Mouse (Mus musculus): ENCODE measurements at regions not wholly inside any gene's neighbourhood (a gene's known extent, or its start where the extent isn't known, plus 50 kb on each side); places are given as distances from the start of the nearest gene placed in this dataset.
"Not testable (repeated sequence)": the region's sequence is repeated elsewhere in the genome, so short reads cannot be mapped to it uniquely, and the experiment has no call there.

DNA sequence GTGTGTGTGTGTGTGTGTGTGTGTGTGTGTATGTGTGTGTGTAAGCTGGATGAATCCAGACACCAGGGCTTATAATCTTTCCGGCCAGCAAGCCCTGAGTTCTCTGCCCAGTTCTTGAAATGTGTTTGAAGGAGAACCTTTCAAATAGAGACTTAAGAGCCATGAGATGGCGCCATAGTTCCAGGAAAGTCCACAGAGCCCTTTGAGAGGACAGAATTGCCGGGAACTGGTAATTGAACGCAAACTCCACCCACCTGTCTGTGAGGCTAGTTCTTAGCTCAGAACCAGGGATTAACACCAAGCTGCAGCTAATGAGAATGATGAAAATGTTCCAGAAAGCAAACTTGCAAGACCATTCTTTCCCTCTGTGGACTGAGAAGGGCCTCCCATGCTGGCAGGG is 72.2 kb downstream of the Trim42 start:
- DNase-seq (ENCODE audit: extremely low spot score, low spot score): no peak

DNA sequence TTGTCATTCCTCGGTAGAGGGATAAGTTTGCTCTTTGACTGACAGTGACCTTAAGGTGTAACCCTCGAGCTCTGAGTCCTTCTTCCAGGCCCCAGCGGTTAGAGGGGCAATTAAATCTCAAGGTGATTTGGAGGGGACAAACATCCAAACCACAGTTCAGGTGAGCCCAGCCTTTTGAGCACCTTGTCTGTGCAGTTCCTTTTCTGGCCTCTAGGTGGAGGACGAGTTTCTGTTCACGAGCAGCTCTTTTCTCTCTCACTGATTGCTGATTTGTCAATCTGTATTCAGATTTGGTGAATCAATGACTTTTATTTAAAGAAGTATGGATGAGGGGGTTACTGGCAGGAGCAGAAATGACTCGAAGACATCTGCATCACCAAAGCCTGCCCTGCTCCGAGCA is 74.0 kb downstream of the Trim42 start:
- peak; percentile 41 for DNase-seq (ENCODE audit: extremely low spot score, low spot score)

DNA sequence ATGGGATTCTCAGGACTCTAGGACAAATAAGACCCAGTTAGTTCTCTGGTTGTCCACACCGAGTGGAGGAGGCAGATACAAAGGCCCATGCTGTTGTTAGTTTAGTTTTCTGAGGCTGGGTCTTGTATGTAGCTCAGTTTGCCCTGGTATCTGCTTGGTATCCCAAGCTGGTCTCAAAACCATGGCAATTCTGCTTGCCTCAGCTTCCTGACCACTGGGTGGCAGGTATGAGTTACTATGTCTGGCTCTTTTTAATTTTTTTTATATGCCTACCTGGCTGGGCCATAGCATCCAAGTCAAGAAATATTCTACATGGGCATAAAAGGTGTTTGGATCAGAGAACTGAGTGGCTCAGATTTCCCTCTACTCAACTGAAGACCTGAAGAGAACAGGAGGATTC is 77.9 kb downstream of the Trim42 start:
- no peak for DNase-seq (ENCODE audit: extremely low spot score, low spot score)

DNA sequence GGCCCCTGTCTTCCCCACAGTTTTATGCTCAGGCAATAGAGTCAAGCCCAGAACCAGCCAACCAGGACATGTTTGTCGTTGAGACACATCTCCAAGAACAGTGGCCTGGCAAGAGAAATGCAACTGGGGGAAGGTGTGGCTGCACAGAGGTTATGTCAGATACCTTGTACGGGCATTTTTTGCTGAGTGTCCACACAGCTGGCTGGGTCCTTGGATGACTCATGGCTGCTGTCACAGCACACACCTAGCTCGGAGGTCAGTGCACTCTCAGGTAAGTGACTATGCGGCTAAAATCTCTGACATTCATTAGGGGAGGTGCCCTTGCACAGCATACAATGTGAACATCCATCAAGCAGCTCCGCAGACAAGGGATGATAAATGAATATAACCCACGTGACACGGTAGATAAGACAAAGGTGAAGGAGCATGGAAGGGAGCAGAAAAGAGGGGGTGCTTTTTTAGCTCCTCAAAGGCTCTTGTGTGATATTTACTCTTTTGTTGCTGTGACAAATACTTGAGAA is 85.4 kb downstream of the Trim42 start:
- DNase-seq (ENCODE audit: extremely low spot score, low spot score): no peak

DNA sequence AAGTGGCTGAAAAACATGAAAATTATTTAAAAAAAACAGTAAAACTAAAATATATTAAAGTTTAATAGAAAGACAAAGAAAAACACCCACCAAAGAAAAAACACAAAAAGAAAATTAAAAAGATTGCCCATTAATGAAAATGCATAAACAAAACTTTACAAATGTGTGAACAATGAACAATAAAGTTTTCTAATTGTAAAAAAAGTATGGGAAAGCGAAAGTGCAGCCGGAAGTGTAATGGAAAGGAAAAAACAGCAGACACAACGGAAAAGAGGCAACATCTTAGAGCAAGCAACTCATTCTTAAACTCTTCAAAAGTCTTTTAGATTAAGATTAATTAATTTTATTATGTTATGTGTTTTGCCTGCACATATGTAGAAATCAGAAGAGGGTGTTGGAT is 87.7 kb downstream of the Trim42 start:
- DNase-seq (ENCODE audit: extremely low spot score, low spot score): no peak

DNA sequence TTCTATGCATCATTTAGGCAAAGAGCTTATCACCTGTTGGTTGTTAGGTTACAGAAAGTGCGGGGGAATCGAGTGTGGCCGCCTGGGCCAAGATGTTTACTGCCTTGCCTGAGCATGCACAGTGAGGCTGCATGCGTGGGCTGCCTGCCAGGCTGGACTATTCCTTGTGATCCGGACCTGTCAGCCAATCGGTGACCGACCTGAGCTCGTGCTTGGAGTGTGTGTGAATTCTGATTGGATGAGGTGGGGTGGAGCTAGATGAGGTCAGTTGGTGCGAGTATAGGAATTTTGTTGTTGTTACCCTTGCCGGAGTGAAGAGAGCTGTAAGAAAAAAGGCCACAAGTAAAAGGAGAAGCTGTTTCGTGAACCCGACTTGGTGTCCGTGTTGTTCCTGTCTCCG is 94.3 kb downstream of the Trim42 start:
- not testable (repeated sequence) for DNase-seq (ENCODE audit: extremely low spot score, low spot score)

DNA sequence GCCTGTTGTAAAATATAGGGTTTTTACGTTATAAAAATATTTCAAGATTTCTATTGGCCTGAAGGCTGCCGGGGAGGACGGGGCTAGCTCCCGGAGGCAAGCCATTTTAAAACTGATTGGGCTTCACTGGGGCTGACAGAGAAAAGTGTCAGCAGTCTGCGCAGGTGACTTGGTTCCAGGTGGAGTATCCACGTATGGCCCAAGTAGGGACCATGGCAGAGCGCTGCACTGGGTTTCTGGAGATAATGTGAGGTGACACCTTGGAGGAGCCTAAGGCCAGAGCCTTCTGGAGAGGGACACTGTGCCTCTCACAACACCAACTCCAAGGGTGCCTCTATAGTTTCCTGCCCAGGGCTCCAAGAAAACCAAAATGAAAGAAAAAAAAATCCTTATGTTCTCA is 95.9 kb downstream of the Trim42 start:
- DNase-seq (ENCODE audit: extremely low spot score, low spot score): no peak

DNA sequence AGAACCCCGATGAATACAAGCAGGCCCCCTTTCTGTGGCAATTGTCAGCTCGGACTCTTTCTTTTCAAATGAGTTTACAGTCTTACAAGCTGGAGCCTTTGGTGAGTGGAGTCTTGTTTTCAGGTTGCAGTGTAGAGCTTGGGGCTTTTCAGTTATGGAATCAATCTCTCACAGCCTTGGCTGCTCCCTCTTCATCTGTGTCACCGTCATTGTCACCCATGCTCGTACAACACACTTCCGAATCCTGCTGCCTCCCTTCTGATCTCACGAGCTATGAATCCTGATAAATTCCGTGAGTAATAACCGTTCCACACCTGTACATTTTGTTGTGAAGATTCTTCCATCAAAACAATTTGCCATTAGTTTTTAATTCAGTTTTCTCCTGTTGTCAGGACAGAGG is 97.7 kb downstream of the Trim42 start:
- no peak for DNase-seq (ENCODE audit: extremely low spot score, low spot score)

DNA sequence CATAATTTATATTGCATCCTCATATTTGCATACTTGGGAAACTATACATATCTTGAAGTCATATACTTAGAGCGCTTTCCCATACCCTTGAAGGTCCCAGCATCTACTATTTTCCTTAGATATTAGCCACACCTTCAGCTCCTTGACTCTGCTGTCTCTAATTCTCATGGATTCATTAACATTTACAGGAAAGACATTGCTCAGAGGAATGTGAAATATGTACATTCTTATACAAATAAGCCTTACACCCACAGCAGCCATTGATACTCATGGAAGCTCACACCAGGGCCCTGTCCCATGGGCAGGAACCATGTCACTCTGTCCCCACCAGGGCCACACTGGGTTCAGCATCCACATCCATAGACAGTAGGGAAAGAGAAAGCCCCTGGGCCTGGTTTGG is 122.1 kb downstream of the Trim42 start:
- DNase-seq (ENCODE audit: extremely low spot score, low spot score): no peak

DNA sequence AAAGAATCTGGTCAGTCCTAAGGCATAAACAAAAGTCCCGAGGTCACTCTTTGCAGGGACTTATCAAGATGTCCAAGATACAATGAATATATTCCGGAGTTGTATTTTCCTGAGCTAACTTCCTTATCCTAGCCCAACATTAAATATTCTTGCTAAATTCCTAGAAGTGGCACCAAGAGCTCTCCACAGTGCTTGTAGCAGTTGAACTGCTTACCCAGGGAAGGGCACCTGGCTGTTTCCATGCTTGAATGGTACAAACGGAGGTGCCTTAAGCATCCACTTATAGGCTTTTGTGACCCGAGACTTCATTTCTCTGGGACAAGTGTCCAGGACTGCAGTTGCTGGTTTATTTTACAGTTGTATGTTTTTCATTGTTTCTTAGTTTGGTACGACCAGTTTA is 115.1 kb upstream of the Slc25a36 start:
- no peak for DNase-seq (ENCODE audit: extremely low spot score, low spot score)

DNA sequence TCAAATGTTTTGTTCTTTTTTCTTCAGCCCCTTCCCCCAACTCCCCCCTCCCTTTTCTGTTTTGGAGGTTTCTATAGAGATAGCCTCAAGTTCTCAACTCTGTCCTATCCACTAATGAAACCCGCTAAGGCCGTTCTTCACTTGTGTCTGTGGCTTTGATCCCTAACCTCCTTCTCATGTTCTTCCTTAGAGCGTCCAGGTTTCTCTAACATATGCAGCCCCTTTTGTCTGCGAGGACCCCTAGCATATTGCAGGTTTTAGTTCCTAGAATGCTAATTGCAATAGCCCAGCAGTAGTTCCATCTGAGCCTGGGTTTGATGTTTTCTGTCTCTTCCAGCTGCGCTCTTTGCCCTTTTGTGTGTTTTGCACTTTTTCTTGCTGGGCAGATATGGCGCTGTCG is 113.6 kb upstream of the Slc25a36 start:
- DNase-seq (ENCODE audit: extremely low spot score, low spot score): no peak

DNA sequence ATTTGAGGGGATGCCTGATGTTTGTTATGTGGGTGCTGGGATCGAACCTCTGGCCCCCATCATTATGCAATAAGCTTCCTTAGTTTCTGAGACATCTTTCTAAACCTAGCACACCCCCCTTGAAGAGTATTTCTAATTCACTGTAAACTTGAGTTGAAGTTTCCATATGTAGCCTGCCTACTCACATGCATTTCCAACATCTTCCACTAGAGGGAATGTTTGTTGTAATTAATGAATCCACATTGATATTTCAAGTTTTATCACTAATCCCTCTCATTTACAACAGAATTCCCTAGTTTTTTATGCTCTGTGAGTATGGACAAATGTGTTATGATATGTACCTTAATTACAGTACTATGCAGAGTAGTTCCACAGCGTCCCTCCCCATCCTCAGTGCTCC is 103.8 kb upstream of the Slc25a36 start:
- no peak for DNase-seq (ENCODE audit: extremely low spot score, low spot score)

DNA sequence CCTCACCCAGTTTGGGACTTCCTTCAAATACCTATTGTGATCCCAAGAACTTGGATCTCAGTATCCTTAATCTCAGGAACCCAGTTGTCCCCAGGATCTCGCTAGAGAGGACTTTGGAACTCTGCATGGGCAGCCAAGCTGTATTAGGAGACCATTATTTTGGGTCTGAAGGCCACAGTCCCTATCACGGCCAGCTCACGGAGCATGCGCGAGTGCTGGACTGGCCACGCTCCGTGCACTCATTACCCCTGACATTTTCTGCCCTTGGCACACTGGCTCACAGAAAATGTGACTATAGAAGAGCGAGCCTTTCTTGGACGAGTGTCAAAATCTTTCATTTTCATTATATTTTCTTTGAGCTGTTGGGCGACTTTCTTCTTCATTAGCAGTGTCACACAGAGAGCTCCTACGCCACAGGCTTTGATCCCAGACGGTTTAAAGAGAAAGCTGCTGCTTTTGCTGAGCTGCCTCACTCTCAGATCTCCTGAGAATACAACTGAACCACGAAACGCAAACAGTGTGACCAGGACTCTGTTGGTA is 79.4 kb upstream of the Slc25a36 start:
- DNase-seq (ENCODE audit: extremely low spot score, low spot score): no peak

DNA sequence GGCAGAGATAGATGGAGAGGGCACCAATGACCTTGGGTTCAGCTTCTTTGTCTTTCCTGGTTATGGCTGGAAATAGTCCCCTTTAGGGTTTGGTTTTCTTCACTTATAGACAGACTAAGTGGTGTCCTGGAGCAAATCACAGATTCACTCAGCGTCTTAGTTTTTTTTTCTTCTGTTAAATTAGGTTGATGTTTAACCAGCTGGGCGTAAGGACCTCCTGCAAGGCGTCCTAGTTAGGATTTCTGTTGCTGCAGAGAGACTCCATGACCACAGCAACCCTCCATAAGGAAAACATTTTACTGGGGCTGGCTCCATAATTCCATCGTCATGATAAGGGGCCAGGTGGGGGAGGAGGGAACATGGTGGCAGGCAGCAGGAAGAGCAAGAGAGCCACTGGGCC is 78.7 kb upstream of the Slc25a36 start:
- DNase-seq (ENCODE audit: extremely low spot score, low spot score): no peak

DNA sequence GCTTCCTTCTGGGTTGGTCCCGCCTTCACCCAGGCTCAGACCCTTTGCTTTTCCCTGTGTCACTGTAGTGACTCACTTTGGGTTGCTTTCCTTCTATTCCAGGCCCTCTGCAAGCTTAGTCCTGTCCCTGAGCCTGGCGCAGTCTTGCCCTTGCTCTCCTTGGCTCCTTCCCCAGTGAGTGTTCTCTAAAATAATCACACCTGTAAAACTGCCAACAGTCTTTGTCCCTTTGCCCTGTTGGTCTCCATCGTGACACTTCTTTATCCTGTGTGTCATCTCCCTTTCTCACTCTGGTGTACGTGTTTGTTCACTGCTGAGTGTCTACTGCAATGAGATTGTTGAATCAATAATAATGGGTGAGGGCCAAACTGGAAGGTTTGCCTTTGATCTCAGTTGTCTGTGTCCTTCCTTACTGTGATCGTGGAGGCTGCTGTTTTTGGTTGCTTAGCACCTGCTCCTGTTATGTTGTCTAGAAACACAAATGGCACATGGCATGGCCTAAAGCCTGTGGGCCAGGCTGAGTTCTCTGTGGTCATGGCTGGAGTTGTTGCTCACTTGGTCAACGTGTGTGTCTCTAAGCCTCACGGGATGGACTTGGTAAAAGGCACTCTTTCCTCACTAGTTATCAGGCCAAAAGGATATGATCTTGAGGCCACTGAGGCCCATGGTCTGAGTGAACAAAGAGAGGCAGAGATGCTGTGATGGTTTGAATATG is 77.8 kb upstream of the Slc25a36 start:
- no peak for DNase-seq (ENCODE audit: extremely low spot score, low spot score)

DNA sequence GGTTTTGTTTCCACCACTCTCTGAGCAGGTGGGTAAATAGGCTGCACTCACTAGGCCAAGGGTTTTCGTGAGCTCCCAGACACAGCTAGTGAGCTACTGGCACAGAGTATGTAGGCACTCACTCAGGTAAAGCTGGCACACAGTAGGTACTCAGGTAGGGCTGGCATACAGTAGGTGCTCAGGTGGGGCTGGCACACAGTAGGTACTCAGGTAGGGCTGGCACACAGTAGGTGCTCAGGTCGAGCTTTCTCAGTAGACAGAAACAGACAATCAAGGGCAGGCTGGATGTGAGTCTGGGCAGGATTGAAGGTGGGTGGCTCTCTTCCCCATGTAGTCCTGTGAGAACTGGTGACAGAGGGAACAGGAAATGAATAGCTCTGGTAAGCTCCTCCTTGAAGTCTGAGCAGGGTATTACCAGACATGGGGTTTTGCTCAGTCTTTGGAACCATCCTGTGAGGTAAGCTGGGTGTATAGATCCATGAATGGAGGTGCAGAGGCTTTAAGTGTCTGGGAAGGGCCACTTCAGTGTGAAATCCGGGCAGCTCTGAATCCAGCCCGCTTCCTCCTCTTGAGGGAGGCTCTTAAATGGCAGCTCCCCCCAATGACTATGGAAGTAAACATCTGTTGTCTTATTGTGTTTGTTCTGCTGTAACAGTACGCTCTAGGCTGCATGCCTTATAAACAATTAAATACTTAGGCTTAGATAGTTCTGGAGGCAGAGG is 62.4 kb upstream of the Slc25a36 start:
- DNase-seq (ENCODE audit: extremely low spot score, low spot score): no peak

DNA sequence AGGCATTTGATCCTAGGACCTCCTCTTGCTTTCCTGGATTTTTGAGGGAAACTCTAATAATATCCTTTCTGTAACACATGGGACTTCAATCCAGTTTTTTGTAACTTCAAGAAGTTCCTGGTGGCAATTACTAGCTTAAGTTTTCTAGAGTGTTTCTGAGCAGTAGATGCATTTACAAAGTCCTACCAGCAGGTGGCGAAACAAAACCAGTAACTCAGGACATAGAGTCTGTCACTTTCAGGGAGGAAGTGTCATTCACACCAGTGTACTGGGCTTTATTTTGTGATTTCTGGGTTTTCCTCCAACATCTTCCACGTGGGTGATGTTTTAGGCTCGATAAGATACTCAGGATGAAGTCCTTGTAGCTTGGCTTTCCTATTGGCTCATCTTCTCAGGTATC is 61.1 kb upstream of the Slc25a36 start:
- peak; percentile 33 for DNase-seq (ENCODE audit: extremely low spot score, low spot score)

DNA sequence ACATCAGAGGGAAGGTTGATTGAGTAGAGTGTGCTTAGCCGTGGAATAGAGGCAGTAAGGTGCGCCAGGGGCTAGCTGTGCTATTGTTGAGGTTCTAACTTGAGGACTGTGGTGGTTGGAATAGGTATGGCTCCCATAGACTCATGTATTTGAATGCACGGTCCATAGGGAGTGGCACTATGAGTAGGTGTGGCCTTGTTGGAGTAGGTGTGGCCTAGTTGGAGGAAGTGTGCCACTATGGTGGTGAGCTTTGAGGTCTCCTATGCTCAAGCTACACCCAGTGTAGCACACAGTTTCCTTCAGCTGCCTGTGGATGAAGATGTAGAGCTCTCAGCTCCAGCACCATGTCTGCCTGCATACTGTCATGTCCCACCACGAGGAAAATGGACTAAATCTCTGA is 60.5 kb upstream of the Slc25a36 start:
- no peak for DNase-seq (ENCODE audit: extremely low spot score, low spot score)

DNA sequence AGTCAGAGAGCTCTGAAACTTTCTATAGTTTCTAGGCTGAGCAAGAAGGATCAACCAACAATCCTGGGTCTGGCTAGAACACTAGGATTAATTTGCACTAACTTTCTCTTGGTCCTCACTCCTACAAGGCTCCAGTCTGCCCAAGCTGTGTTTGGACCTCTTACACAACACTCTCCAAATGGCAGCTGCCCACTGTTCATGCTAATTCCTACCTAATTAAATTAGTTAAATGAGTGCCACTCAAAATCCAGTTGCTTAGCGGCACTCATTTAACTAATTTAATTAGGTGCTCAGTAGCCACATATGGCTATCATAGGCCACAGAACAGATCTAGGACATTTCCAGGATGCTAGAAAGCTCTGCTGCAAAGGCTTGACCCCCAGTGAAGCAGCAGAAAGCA is 59.9 kb upstream of the Slc25a36 start:
- DNase-seq (ENCODE audit: extremely low spot score, low spot score): no peak

DNA sequence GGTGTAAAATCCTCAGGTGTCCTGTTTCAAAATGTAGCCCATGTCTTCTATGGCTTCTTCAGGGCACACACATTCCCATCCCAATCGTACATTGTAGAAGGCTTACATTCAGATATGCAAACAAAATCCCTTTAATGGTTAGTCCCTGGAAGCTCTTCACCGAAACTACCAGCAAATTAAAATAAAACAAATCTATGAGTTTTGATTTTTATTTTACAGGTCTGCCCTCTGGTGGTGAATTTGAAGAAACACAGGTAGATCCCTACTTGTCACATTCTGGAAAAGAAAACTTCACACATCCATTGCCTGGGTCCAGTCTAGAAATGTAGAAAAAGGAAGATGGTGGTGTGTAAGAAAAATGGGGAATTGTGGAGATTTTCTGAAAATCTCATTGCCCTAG is 51.5 kb upstream of the Slc25a36 start:
- DNase-seq (ENCODE audit: extremely low spot score, low spot score): no peak
